Mouse (Mus musculus) intestine, embryonic 15.5 days (tissue): ENCODE data around the gene Zglp1. TPM values are rescaled to one million over a fixed set of nuclear protein-coding genes. Genes with fewer than 3 reads are reported as not detected.

ENCODE experiments used
- ATAC-seq: fragments of 200-750 bp; cut with Nextera tagmentation; 2 replicates; pipeline ENCODE4 v1.8.0; 2017; ENCODE audit warnings: moderate TSS enrichment, moderate library complexity
- H3K27ac ChIP-seq: fragments of 300-500 bp; sonication (generic); 2 replicates; pipeline ENCODE4 v1.5.1; 2015; ENCODE audit warnings: mild to moderate bottlenecking, inconsistent platforms
- H3K27me3 ChIP-seq: fragments of 300-500 bp; sonication (generic); replicated peaks from 2 replicates; pipeline ENCODE4 v1.6.1; 2015; ENCODE audit warnings: inconsistent platforms
- H3K36me3 ChIP-seq: fragments of 300-500 bp; sonication (generic); 2 replicates; pipeline ENCODE4 v1.6.1; 2015; ENCODE audit warnings: inconsistent platforms
- H3K4me1 ChIP-seq: fragments of 300-500 bp; sonication (generic); replicated peaks from 2 replicates; pipeline ENCODE4 v1.6.1; 2015; ENCODE audit warnings: inconsistent platforms
- H3K4me2 ChIP-seq: fragments of 300-500 bp; sonication (generic); replicated peaks from 2 replicates; pipeline ENCODE4 v1.6.1; 2015; ENCODE audit warnings: mild to moderate bottlenecking, inconsistent platforms
- H3K4me3 ChIP-seq: fragments of 300-500 bp; sonication (generic); replicated peaks from 2 replicates; pipeline ENCODE4 v1.5.1; 2015; ENCODE audit warnings: inconsistent platforms
- H3K9ac ChIP-seq: fragments of 300-500 bp; sonication (generic); 2 replicates; pipeline ENCODE4 v1.6.1; 2015; ENCODE audit warnings: inconsistent platforms
- H3K9me3 ChIP-seq: fragments of 300-500 bp; sonication (generic); 2 replicates; pipeline ENCODE4 v1.6.1; 2016; ENCODE audit warnings: inconsistent platforms
- WGBS: fragments of 180-500 bp; shearing (Covaris S2); methylation state at CpG from one replicate; pipeline ENCODE4 v1.1.7; 2015; 5-methylcytosine and 5-hydroxymethylcytosine counted together
- polyA plus RNA-seq: library from polyadenylated mRNA; unstranded; fragments of >200 nt; fragmentation: Nextera tagmentation; extraction: Ambion mirVana; gene quantifications from 2 replicates; pipeline ENCODE4 v1.2.1, GENCODE M21; 2015

Zglp1 gene
- 1.0 and 1.1 TPM in 2 replicates for polyA plus RNA-seq

DNA sequence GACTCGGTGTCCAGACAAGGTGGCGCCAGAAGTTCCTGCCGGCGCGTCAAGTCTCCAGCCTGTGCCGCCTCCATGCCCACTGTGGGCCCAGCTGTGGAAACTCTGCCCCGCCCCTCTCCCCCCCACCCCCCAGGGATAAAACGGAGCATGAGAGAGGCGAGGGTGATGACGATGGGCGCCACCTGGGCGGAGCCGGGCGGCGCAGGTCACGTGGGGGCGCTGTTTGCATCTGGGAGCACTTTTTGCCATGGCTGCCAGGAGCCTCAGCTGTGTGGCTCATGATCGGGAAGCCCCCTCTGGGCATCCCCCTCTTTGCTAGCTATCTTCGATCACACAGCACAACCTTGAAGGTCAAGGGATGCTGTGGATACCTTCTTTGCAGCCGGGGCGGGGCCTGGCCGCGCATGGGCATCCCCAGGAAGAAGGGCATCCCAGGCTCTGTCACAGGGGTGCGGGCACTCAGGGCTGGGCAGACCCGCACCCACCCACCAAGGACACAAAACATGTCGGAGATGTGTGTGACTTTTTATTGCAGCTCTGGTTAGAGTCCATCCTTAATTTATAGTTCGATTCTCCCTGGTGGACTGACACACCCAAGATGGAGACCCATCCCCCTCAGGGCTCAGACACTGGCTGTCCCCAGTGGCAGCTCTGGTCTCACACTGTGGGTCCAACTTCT lies at the start of gene Zglp1:
Zglp1 (minus strand) TSS at position 88 of the 679 bp plus-strand sequence.
- no peaks in the 10 kb centered on the region for H3K9me3 ChIP-seq
- no peaks in the 10 kb centered on the region for H3K27me3 ChIP-seq
- no peak within 1 kb of the TSS for H3K27ac ChIP-seq
- no peak for ATAC-seq
- H3K36me3 ChIP-seq, result peaks cover 8% of the 10 kb centered on the region
- WGBS, result 83% methylated on average over 27 of the region's 27 CpGs
- H3K4me1 ChIP-seq, result no peaks in the 10 kb centered on the region
- H3K4me2 ChIP-seq, result no peak within 1 kb of the TSS
- no peak within 1 kb of the TSS for H3K9ac ChIP-seq
- H3K4me3 ChIP-seq, result no peak within 1 kb of the TSS

DNA sequence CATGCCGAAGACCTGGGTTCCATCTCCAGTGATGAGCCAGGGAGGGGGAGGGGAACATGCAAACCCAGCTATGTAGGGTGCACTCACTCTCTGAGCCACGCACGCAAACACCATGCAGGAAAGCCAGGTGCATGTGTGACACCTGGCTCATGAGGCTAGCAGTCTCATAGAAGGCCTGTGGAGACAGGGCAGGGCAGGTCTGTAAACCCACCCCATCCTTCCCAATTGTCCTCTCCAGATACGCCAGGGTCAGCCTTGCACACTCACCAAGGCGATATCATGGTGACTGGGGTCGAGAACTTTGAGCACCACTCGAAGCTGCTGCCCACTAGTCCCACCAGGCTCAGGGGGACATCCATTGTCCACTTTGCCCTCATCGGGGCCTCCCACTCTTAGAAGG lies 48.2 kb upstream of the Zglp1 start:
- Histone ChIP-seq H3K9me3 (no peaks in the 10 kb centered on the region), H3K36me3 (no peaks in the 10 kb centered on the region), H3K4me3 (no peak overlapping the region), H3K27ac (no peak overlapping the region), H3K9ac (no peak overlapping the region), H3K27me3 (no peaks in the 10 kb centered on the region), H3K4me1 (no peaks in the 10 kb centered on the region), H3K4me2 (no peak overlapping the region)
- WGBS, result 83% methylated on average over 8 of the region's 8 CpGs
- ATAC-seq, result no peak

DNA sequence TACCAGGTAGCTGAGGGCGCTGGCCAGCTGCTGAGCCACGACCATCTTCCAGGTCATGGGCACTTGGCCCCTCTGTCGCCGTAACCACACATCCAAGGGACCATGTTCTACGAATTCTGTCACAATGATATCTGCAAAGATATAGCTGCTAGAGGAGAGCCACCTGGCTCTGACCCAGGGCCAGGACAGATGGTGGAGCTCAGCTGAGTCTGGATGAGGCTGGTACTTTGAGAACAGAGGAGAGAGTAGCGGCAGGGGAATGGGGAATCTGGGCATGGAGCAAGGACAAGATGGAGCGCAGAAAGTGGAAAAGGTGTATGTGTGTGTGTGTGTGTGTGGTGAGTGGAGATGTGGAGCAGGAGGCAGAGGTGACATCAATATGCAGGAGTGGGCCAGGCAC lies 47.3 kb upstream of the Zglp1 start:
- no peak overlapping the region for H3K9ac ChIP-seq
- no peak overlapping the region for H3K4me3 ChIP-seq
- H3K4me2 ChIP-seq, result no peak overlapping the region
- H3K4me1 ChIP-seq, result no peaks in the 10 kb centered on the region
- no peak for ATAC-seq
- WGBS, result 87% methylated on average over 7 of the region's 7 CpGs
- 0 out of 2 replicates have a peak, but pooled peaks cover under 1% of the 10 kb centered on the region for H3K36me3 ChIP-seq
- H3K9me3 ChIP-seq, result no peaks in the 10 kb centered on the region
- no peak overlapping the region for H3K27ac ChIP-seq
- H3K27me3 ChIP-seq, result no peaks in the 10 kb centered on the region

DNA sequence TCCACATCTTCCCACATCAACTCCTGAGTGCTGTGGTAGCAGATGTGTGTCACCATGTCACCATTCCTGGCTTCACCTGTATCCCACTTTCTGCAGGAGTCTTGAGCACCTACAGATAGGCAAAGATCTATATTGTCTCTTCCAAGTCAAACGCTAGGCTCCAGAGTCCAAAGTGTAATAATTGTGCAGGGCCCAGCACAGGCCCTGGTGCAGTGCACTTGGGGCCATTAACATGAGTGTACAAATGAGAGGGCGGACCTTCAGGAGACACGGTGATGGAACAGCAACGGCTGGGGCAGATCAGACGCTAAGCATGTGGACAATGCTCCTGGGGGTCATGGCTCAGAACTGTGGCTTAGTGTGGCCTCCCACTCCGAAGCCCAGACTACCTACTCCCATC lies 46.9 kb upstream of the Zglp1 start:
- Histone ChIP-seq H3K4me2 (no peak overlapping the region), H3K27ac (no peak overlapping the region), H3K9ac (no peak overlapping the region), H3K36me3 (0 out of 2 replicates have a peak, but pooled peaks cover 3% of the 10 kb centered on the region), H3K27me3 (no peaks in the 10 kb centered on the region), H3K9me3 (no peaks in the 10 kb centered on the region), H3K4me1 (no peaks in the 10 kb centered on the region), H3K4me3 (no peak overlapping the region)
- 76% methylated on average over 6 of the region's 6 CpGs for WGBS
- peak; percentile 67 for ATAC-seq

DNA sequence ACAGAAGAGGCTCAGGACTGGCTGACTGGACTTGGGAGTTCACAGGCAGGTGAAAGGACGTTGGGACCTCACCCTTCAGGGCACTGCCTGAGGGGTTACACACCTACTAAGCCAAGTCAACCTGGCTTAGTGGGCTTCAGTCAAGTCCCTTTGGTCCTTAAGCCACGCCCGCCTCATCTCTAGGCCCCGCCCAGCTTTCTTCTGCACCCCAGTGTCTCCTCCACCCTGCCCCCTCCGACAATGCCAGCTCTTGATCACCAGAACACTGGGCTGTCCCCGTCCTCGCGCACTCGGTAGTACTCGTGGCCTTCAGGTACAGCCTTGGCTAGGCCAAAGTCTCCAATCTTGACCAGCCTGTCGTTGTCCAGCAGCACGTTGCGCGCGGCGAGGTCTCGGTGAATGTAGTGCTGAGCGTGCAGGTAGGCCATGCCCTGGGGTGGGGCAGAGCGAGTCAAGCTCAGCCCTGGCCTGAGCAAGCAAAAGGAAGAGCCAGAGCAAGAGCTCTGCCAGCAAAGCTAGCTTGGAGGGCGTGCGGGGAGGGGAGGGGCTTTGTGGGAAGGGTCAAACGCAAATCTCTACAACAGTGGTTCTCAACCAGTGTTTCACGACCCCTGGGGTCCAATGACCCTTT lies 40.8 kb upstream of the Zglp1 start:
- Histone ChIP-seq H3K4me1 (no peaks in the 10 kb centered on the region), H3K36me3 (0 out of 2 replicates have a peak, but pooled peaks cover 3% of the 10 kb centered on the region), H3K4me2 (0 out of 2 replicates have a peak overlapping the region, but pooled peaks have one; percentile 12), H3K9me3 (no peaks in the 10 kb centered on the region), H3K27me3 (no peaks in the 10 kb centered on the region), H3K9ac (no peak overlapping the region), H3K4me3 (no peak overlapping the region), H3K27ac (no peak overlapping the region)
- WGBS, result 41% methylated on average over 23 of the region's 23 CpGs
- ATAC-seq, result peak; percentile 54; the same call in 1 of the 2 replicates

DNA sequence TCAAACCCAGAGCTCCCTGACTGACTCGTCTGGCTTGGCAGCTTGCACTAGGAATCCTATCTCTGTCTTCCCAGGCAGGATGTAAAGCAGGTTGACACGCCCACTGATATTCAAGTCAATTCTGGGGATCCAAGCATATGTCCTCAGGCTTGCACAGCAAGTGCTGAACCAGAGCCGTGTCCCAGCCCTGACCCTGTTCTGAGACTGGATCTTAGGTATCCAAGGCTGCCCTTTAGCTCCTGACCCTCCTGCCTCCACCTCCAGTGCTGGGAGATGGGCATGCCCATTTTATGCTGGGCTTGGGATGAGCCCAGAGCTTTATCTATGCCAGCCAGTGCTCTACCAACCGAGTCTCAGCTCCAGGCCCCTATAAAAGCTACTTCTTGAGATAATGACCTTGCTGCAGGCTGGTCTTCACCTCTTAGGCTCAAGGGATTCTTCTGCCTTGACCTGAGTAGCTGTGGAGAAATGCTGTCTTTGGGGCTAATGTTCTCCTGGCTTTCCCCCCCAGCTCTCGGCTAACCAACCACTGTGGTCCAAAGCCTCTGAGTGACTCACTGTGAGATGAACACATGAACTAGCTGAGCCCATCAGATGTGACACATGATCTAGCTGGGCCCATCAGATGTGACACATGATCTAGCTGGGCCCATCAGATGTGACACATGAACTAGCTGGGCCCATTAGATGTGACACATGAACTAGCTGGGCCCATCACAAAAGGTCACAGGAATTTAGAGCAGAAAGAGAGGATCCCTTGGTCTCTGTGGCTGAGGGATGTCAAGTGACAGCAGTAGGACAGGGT lies 39.1 kb upstream of the Zglp1 start:
- Histone ChIP-seq H3K27me3 (no peaks in the 10 kb centered on the region), H3K9me3 (no peaks in the 10 kb centered on the region), H3K9ac (no peak overlapping the region), H3K36me3 (0 out of 2 replicates have a peak, but pooled peaks cover 3% of the 10 kb centered on the region), H3K4me2 (no peak overlapping the region), H3K4me1 (no peaks in the 10 kb centered on the region), H3K27ac (no peak overlapping the region), H3K4me3 (no peak overlapping the region)
- WGBS, result 72% methylated on average over 5 of the region's 5 CpGs
- no peak for ATAC-seq

DNA sequence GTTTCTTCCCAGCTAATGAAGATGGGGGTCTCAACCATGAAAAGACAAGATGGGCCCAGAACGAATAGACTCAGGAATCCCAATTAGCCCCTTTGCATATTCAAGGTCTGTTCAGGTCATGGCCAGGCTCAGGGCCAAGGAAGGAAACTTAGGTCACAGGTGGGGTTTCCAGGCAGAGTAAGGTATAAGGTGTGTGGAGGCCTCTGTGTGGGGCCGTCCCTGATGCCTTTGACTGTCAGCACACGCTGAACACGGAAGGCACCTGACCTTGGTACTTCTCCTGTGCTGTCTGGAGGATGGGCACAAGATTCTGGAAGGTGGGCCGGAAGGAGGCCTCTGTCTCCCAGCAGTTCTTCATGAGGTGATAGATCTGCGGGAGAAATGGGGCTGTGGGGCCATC lies 37.9 kb upstream of the Zglp1 start:
- no peaks in the 10 kb centered on the region for H3K27me3 ChIP-seq
- no peak overlapping the region for H3K4me2 ChIP-seq
- no peak overlapping the region for H3K9ac ChIP-seq
- H3K4me1 ChIP-seq, result 0 out of 2 replicates have a peak, but pooled peaks cover 5% of the 10 kb centered on the region
- no peaks in the 10 kb centered on the region for H3K9me3 ChIP-seq
- 0 out of 2 replicates have a peak, but pooled peaks cover 3% of the 10 kb centered on the region for H3K36me3 ChIP-seq
- no peak overlapping the region for H3K4me3 ChIP-seq
- no peak overlapping the region for H3K27ac ChIP-seq
- no peak for ATAC-seq
- 78% methylated on average over 6 of the region's 6 CpGs for WGBS

DNA sequence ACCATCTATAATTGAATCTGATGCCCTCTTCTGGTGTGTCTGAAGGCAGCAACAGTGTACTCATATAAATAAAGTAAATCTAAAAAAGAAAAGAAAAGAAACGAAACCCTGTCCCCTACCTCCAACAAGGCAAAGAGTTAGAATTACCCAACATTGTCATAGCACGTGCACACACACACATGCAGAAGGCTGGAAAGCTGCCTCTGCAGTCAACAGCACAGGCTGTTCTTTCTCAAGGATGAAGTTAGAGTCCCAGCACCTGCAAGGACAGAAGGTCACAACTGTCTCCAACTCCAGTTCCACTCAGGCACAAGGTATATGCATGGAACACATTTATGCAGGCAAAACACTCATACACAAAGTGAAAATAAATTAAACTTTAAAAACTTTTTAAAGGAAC lies 35.2 kb upstream of the Zglp1 start:
- Histone ChIP-seq H3K9me3 (no peaks in the 10 kb centered on the region), H3K9ac (no peak overlapping the region), H3K4me2 (no peak overlapping the region), H3K36me3 (no peaks in the 10 kb centered on the region), H3K27me3 (no peaks in the 10 kb centered on the region), H3K4me1 (0 out of 2 replicates have a peak, but pooled peaks cover 5% of the 10 kb centered on the region), H3K4me3 (no peak overlapping the region), H3K27ac (no peak overlapping the region)
- 95% methylated on average over 2 of the region's 2 CpGs for WGBS
- no peak for ATAC-seq

DNA sequence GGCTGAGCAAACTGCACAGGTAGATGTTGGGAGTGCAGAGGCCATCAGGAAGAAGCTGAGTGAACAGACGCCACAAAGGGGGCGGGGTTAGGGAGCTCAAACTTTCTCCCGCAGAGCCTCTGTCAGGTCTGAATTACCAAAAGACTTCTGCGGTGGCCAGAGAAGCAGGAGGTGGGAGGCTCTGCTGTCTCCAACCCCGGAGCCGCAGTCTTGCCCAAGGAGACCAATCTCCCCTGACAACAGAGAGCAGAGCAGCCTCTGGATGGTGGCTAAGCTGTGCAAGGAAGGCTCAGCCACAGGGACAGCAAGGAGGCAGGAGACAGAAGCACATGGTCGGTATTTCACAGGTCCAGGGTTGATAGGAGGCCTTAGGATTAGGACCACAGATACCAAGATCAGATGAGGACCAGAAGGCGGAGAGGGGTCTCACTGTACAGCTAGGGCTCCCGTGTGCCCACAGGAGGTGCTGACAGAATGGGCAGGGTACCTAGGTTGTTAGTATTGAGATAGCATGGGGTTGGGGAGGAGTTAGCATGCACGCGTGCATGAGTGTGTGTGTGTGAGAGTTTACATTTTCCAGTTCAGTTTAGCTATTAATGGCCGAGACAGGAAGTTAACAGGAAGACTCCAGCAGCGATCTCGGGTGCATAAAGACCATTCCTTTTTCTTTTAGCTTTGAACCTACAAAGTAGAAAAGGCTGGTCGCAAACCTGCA lies 33.7 kb upstream of the Zglp1 start:
- 35% methylated on average over 15 of the region's 15 CpGs for WGBS

DNA sequence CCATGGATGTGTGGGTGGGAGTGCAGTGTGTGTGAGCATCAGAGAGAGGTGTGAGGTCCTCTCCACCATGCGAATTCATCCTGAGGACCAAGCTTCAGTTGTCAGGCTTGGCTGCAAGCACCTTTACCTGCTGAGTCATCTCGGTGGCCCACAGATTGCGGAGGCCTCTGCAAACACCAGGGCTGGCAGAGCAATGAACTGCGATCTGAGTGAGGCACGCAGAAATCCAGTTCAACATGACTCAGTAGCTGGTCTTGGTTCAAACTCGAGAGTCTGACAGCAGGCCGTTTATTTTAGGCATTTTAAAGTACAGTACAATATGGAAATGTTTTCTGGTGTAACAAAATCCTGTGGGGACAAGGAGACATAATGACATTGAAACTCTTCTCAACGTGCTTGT lies 30.9 kb upstream of the Zglp1 start:
- no peaks in the 10 kb centered on the region for H3K9me3 ChIP-seq
- 0 out of 2 replicates have a peak, but pooled peaks cover 5% of the 10 kb centered on the region for H3K4me1 ChIP-seq
- H3K27ac ChIP-seq, result no peak overlapping the region
- no peak overlapping the region for H3K4me2 ChIP-seq
- 61% methylated on average over 8 of the region's 8 CpGs for WGBS
- no peak overlapping the region for H3K9ac ChIP-seq
- no peaks in the 10 kb centered on the region; the same call in 1 of the 2 replicates for H3K36me3 ChIP-seq
- no peak overlapping the region for H3K4me3 ChIP-seq
- H3K27me3 ChIP-seq, result no peaks in the 10 kb centered on the region
- ATAC-seq, result peak; percentile 59

More for the DNA sequence above, 33.7 kb upstream of the Zglp1 start:
- Histone ChIP-seq H3K4me2 (no peak overlapping the region; the same call in 1 of the 2 replicates), H3K4me3 (no peak overlapping the region), H3K36me3 (no peaks in the 10 kb centered on the region), H3K9me3 (no peaks in the 10 kb centered on the region), H3K4me1 (0 out of 2 replicates have a peak, but pooled peaks cover 5% of the 10 kb centered on the region), H3K9ac (no peak overlapping the region), H3K27ac (no peak overlapping the region), H3K27me3 (no peaks in the 10 kb centered on the region)
- ATAC-seq, result no peak

DNA sequence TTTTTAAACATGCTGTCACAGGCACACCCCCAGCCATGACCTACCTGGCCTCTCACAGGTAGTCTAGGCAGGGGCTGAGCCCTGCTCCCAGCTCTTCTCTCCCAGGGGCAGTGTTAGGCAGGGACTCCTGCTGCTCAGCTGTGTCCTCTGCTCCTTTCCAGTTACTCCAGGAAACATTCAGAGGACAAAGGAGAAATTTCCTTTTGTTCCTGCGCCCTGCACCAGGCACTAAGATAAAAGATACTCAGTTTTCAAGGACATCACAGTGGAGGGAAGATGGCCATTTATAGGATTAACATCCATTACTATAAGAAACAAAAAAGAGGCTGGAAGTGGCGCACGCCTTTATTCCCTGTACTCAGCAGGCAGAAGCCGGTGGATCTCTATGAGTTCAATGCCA lies 29.1 kb upstream of the Zglp1 start:
- WGBS, result 95% methylated on average over 4 of the region's 4 CpGs

More for the DNA sequence above, 29.1 kb upstream of the Zglp1 start:
- Histone ChIP-seq H3K4me1 (0 out of 2 replicates have a peak, but pooled peaks cover 6% of the 10 kb centered on the region), H3K4me2 (no peak overlapping the region), H3K4me3 (no peak overlapping the region), H3K27me3 (no peaks in the 10 kb centered on the region), H3K9ac (no peak overlapping the region), H3K27ac (no peak overlapping the region), H3K36me3 (no peaks in the 10 kb centered on the region; the same call in 1 of the 2 replicates), H3K9me3 (no peaks in the 10 kb centered on the region)
- ATAC-seq, result no peak
